Mouse (Mus musculus): ENCODE results near the gene Meis1. TPM values are rescaled to one million over a fixed set of nuclear protein-coding genes. Genes with fewer than 3 reads are reported as not detected.

Meis1 gene
- polyA plus RNA-seq, 1 experiment from 2014 or later = 45.1 TPM

- Histone ChIP-seq H3K27ac (no peak overlapping the region), H3K27me3 (no peaks in the 10 kb centered on the region), H3K9me3 (no peaks in the 10 kb centered on the region), H3K4me2 (replicated peaks) (no peak overlapping the region), H3K9ac (replicated peaks) (no peak overlapping the region), H3K4me1 (replicated peaks) (0 out of 2 replicates have a peak, but pooled peaks cover 6% of the 10 kb centered on the region), H3K36me3 (no peaks in the 10 kb centered on the region), H3K4me3 (replicated peaks) (no peak overlapping the region)
- 92% methylated on average over 1 of the region's 1 CpGs for WGBS
- ATAC-seq = no peak
Measured at GRCm38 (mm10) chr11:18905431-18905830, 113.4 kb downstream of the Meis1 start.

DNA sequence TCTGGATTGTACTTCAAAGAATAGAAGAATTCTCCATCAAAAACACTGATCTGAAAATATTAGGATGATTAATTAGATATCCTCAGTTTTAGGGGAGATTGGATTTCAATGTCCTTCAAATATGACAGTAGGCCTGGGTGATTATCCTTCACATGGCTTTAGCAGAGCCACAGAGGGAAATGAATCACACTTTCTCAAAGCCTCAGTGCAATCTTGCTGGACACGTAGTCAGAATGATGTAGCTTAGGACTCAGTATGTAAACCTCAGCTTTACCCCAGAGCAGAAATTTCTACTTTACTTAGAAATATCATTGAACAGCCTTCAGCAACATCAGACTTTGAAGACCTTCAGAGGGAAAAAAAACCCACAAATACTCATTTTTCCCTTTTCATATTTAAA is 113.9 kb downstream of the Meis1 start:
- Histone ChIP-seq H3K27me3 (no peaks in the 10 kb centered on the region), H3K36me3 (no peaks in the 10 kb centered on the region), H3K27ac (no peak overlapping the region), H3K4me3 (replicated peaks) (no peak overlapping the region), H3K4me1 (replicated peaks) (0 out of 2 replicates have a peak, but pooled peaks cover 6% of the 10 kb centered on the region), H3K9me3 (no peaks in the 10 kb centered on the region), H3K4me2 (replicated peaks) (no peak overlapping the region), H3K9ac (replicated peaks) (no peak overlapping the region)
- ATAC-seq = no peak
- WGBS = 90% methylated on average over 1 of the region's 1 CpGs

- Histone ChIP-seq H3K27me3 (no peaks in the 10 kb centered on the region), H3K4me1 (replicated peaks) (0 out of 2 replicates have a peak, but pooled peaks cover 6% of the 10 kb centered on the region), H3K9me3 (no peaks in the 10 kb centered on the region), H3K4me3 (replicated peaks) (no peak overlapping the region), H3K27ac (no peak overlapping the region), H3K36me3 (no peaks in the 10 kb centered on the region), H3K9ac (replicated peaks) (no peak overlapping the region), H3K4me2 (replicated peaks) (no peak overlapping the region)
- WGBS = 82% methylated on average over 5 of the region's 5 CpGs
- no peak for ATAC-seq
Measured at GRCm38 (mm10) chr11:18904285-18904684, 114.5 kb downstream of the Meis1 start.

DNA sequence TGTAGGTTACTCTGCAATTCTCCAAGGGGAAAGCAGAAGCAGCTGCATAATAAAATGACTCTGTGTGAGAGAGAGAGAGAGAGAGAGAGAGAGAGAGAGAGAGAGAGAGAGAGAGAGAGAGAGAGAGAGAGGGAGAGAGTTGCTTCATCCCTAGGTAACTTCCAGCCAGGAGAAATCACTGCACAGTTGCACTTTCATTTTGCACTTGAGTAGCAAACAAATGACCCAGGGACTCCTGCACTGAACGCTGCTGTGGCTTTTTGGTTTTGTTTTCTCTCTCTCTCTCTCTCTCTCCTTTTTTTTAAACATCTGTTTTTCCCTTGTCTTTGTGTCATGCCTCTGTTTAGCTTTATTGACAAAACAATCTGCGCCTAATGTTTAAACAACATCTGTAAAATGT is 118.3 kb downstream of the Meis1 start:
- ATAC-seq = no peak
- H3K4me3 ChIP-seq (replicated peaks) = no peak overlapping the region
- H3K4me2 ChIP-seq (replicated peaks) = no peak overlapping the region
- no peaks in the 10 kb centered on the region for H3K27me3 ChIP-seq
- H3K9me3 ChIP-seq = no peaks in the 10 kb centered on the region
- H3K9ac ChIP-seq (replicated peaks) = no peak overlapping the region
- WGBS = 64% methylated on average over 2 of the region's 2 CpGs
- H3K36me3 ChIP-seq = no peaks in the 10 kb centered on the region
- no peak overlapping the region for H3K27ac ChIP-seq
- H3K4me1 ChIP-seq (replicated peaks) = 0 out of 2 replicates have a peak, but pooled peaks cover 3% of the 10 kb centered on the region

GRCm38 (mm10) chr11:18898862-18899261 is 119.9 kb downstream of the Meis1 start:
- ATAC-seq = no peak
- H3K9me3 ChIP-seq = no peaks in the 10 kb centered on the region
- no peaks in the 10 kb centered on the region for H3K27me3 ChIP-seq
- WGBS = 81% methylated on average over 4 of the region's 4 CpGs
- H3K27ac ChIP-seq = no peak overlapping the region
- no peaks in the 10 kb centered on the region for H3K36me3 ChIP-seq
- H3K4me1 ChIP-seq (replicated peaks) = 0 out of 2 replicates have a peak, but pooled peaks cover 3% of the 10 kb centered on the region
- no peak overlapping the region for H3K4me2 ChIP-seq (replicated peaks)
- no peak overlapping the region for H3K4me3 ChIP-seq (replicated peaks)
- H3K9ac ChIP-seq (replicated peaks) = no peak overlapping the region

- WGBS = 55% methylated on average over 7 of the region's 7 CpGs
- Histone ChIP-seq H3K9ac (replicated peaks) (no peak overlapping the region), H3K4me3 (replicated peaks) (no peak overlapping the region), H3K27me3 (no peaks in the 10 kb centered on the region), H3K36me3 (no peaks in the 10 kb centered on the region), H3K4me2 (replicated peaks) (no peak overlapping the region), H3K4me1 (replicated peaks) (0 out of 2 replicates have a peak, but pooled peaks cover 3% of the 10 kb centered on the region), H3K9me3 (no peaks in the 10 kb centered on the region), H3K27ac (no peak overlapping the region)
- ATAC-seq = no peak
Measured at GRCm38 (mm10) chr11:18897921-18898646, 120.7 kb downstream of the Meis1 start.

GRCm38 (mm10) chr11:18897250-18897649 is 121.5 kb downstream of the Meis1 start:
- ATAC-seq = no peak
- Histone ChIP-seq H3K4me3 (replicated peaks) (no peak overlapping the region), H3K4me1 (replicated peaks) (0 out of 2 replicates have a peak, but pooled peaks cover 3% of the 10 kb centered on the region), H3K36me3 (no peaks in the 10 kb centered on the region), H3K4me2 (replicated peaks) (no peak overlapping the region), H3K9me3 (no peaks in the 10 kb centered on the region), H3K27me3 (no peaks in the 10 kb centered on the region), H3K27ac (no peak overlapping the region), H3K9ac (replicated peaks) (no peak overlapping the region)
- WGBS = 95% methylated on average over 2 of the region's 2 CpGs

GRCm38 (mm10) chr11:18892470-18892869 is 126.3 kb downstream of the Meis1 start:
- no peaks in the 10 kb centered on the region for H3K9me3 ChIP-seq

DNA sequence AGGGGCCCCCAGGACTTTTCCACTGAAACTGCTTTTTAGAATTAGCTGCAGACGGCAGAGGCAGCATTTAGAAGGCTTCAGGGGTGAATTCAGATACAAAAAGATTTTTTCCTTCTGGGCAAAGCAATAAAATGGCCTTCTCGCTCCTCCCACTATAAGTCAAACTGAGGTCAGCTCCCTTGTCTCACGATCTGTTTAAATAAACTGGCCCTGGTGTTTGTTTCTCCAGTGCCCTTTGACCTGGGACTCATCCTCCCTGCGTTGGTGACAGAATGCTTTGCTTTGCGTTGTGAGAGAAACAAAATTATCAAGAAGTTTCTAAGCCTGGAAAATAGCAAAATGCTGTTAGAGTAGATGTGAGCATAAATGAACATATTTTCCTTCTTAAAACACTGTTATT is 129.6 kb downstream of the Meis1 start:
- H3K27me3 ChIP-seq = peaks cover 9% of the 10 kb centered on the region
- no peak for ATAC-seq
- H3K9me3 ChIP-seq = no peaks in the 10 kb centered on the region
- H3K4me2 ChIP-seq (replicated peaks) = no peak overlapping the region
- no peaks in the 10 kb centered on the region for H3K36me3 ChIP-seq
- H3K27ac ChIP-seq = no peak overlapping the region
- no peak overlapping the region for H3K4me3 ChIP-seq (replicated peaks)
- no peak overlapping the region for H3K9ac ChIP-seq (replicated peaks)
- peaks cover 19% of the 10 kb centered on the region for H3K4me1 ChIP-seq (replicated peaks)
- WGBS = 14% methylated on average over 5 of the region's 5 CpGs

More at GRCm38 (mm10) chr11:18892470-18892869, 126.3 kb downstream of the Meis1 start:
- H3K4me3 ChIP-seq (replicated peaks) = no peak overlapping the region
- ATAC-seq = no peak
- peaks cover 2% of the 10 kb centered on the region; the same call in 1 of the 2 replicates for H3K27me3 ChIP-seq
- H3K9ac ChIP-seq (replicated peaks) = no peak overlapping the region
- no peak overlapping the region for H3K4me2 ChIP-seq (replicated peaks)
- H3K4me1 ChIP-seq (replicated peaks) = no peaks in the 10 kb centered on the region
- H3K27ac ChIP-seq = no peak overlapping the region
- H3K36me3 ChIP-seq = no peaks in the 10 kb centered on the region
- WGBS = 79% methylated on average over 2 of the region's 2 CpGs

DNA sequence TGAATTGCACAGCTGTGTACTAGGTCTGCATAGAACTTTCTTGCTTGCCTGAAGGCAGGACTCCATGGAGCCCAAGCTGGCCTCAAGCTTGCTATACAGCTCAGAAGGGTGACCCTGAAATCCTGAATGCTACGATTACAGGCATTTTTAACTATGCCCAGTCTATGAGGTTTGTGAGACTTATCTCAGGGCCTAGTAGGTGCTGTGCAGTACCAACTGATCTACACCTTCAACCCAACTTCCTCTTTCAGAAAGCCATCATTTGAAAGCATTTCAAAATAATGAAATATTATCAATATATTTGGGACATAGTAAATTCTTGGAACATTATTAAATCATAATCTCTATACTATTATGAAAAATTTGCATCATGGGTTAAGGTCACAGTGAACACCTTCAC is 130.1 kb downstream of the Meis1 start:
- Histone ChIP-seq H3K9ac (replicated peaks) (no peak overlapping the region), H3K36me3 (no peaks in the 10 kb centered on the region), H3K4me1 (replicated peaks) (peaks cover 24% of the 10 kb centered on the region), H3K4me2 (replicated peaks) (no peak overlapping the region), H3K27me3 (peaks cover 9% of the 10 kb centered on the region), H3K9me3 (no peaks in the 10 kb centered on the region), H3K27ac (no peak overlapping the region), H3K4me3 (replicated peaks) (no peak overlapping the region)
- no peak for ATAC-seq
- WGBS = 77% methylated on average over 1 of the region's 1 CpGs

GRCm38 (mm10) chr11:18885729-18886325 is 133.0 kb downstream of the Meis1 start:
- Histone ChIP-seq H3K27me3 (peaks cover 9% of the 10 kb centered on the region), H3K4me3 (replicated peaks) (no peak overlapping the region), H3K9ac (replicated peaks) (no peak overlapping the region), H3K4me2 (replicated peaks) (peak overlapping the region; percentile 11; the same call in 1 of the 2 replicates), H3K4me1 (replicated peaks) (peaks cover 51% of the 10 kb centered on the region), H3K27ac (no peak overlapping the region), H3K36me3 (no peaks in the 10 kb centered on the region), H3K9me3 (no peaks in the 10 kb centered on the region)
- 16% methylated on average over 9 of the region's 9 CpGs for WGBS
- no peak for ATAC-seq

- Histone ChIP-seq H3K4me1 (replicated peaks) (peaks cover 56% of the 10 kb centered on the region), H3K4me2 (replicated peaks) (peak overlapping the region; percentile 11; the same call in 1 of the 2 replicates), H3K27me3 (peaks cover 9% of the 10 kb centered on the region), H3K4me3 (replicated peaks) (no peak overlapping the region), H3K9me3 (no peaks in the 10 kb centered on the region), H3K36me3 (no peaks in the 10 kb centered on the region), H3K27ac (no peak overlapping the region), H3K9ac (replicated peaks) (no peak overlapping the region)
- no peak for ATAC-seq
- 24% methylated on average over 6 of the region's 6 CpGs for WGBS
Measured at GRCm38 (mm10) chr11:18885036-18885728, 133.6 kb downstream of the Meis1 start.
